Mouse (Mus musculus) kidney, embryonic 14.5 days (tissue): ENCODE data around the gene Ifnz. TPM values are rescaled to one million over a fixed set of nuclear protein-coding genes. Genes with fewer than 3 reads are reported as not detected.
"Not testable (repeated sequence)": the region's sequence is repeated elsewhere in the genome, so short reads cannot be mapped to it uniquely, and the experiment has no call there.

Experiments used
- ATAC-seq: fragments of 200-750 bp; cut with Nextera tagmentation; 2 replicates; pipeline ENCODE4 v1.8.0; 2017; ENCODE audit warnings: moderate number of reproducible peaks, mild to moderate bottlenecking, moderate TSS enrichment, moderate library complexity; ENCODE audit not compliant: low FRiP score, low TSS enrichment
- H3K27ac ChIP-seq: fragments of 300-500 bp; sonication (generic); 2 replicates; pipeline ENCODE4 v1.5.1; 2014; ENCODE audit warnings: low read depth, mild to moderate bottlenecking, low read length, moderate library complexity, mixed read lengths
- H3K27me3 ChIP-seq: fragments of 300-500 bp; sonication (generic); 2 replicates; pipeline ENCODE4 v1.6.1; 2014; ENCODE audit warnings: mild to moderate bottlenecking, low read length; ENCODE audit not compliant: control insufficient read depth, insufficient read depth
- H3K36me3 ChIP-seq: fragments of 300-500 bp; sonication (generic); 2 replicates; pipeline ENCODE4 v1.6.1; 2014; ENCODE audit warnings: low read length, mixed read lengths; ENCODE audit not compliant: control insufficient read depth, insufficient read depth
- H3K4me1 ChIP-seq: fragments of 300-500 bp; sonication (generic); 2 replicates; pipeline ENCODE4 v1.6.1; 2014; ENCODE audit warnings: low read length, mixed read lengths; ENCODE audit not compliant: control insufficient read depth, insufficient read depth
- H3K4me2 ChIP-seq: fragments of 300-500 bp; sonication (generic); replicated peaks from 2 replicates; pipeline ENCODE4 v1.6.1; 2014; ENCODE audit warnings: low read depth, mild to moderate bottlenecking, low read length
- H3K4me3 ChIP-seq: fragments of 300-500 bp; sonication (generic); 2 replicates; pipeline ENCODE4 v1.5.1; 2014; ENCODE audit warnings: mild to moderate bottlenecking, low read length
- H3K9ac ChIP-seq: fragments of 300-500 bp; sonication (generic); 2 replicates; pipeline ENCODE4 v1.6.1; 2014; ENCODE audit warnings: low read depth, mild to moderate bottlenecking, low read length, moderate library complexity
- H3K9me3 ChIP-seq: fragments of 300-500 bp; sonication (generic); 2 replicates; pipeline ENCODE4 v1.6.1; 2016; ENCODE audit warnings: low read length; ENCODE audit not compliant: control insufficient read depth
- WGBS: fragments of 180-500 bp; shearing (Covaris S2); extraction: QIAGEN DNeasy Blood & Tissue Kit; methylation state at CpG from one replicate; pipeline ENCODE4 v1.1.7; 2014; 5-methylcytosine and 5-hydroxymethylcytosine counted together
- polyA plus RNA-seq: library from polyadenylated mRNA; unstranded; fragments of >200 nt; fragmentation: Nextera tagmentation; extraction: Ambion mirVana; gene quantifications from 2 replicates; pipeline ENCODE4 v1.2.1, GENCODE M21; 2014

The Ifnz gene
- 0.19 TPM in 1 of 2 replicates, not detected in the other for polyA plus RNA-seq

GRCm38 (mm10) chr4:88781831-88782230 lies at the start of gene Ifnz:
Ifnz (plus strand) TSS chr4:88782131.
- H3K4me3 ChIP-seq, H3K36me3 ChIP-seq, H3K27me3 ChIP-seq, H3K4me1 ChIP-seq, H3K4me2 ChIP-seq, H3K9ac ChIP-seq, H3K27ac ChIP-seq, ATAC-seq, H3K9me3 ChIP-seq: not testable (repeated sequence)
- 4% methylated on average over 2 of the region's 7 CpGs for WGBS

GRCm38 (mm10) chr4:88738480-88738879 lies 43.5 kb upstream of the Ifnz start:
- Histone ChIP-seq H3K9me3 (no peaks in the 10 kb centered on the region), H3K4me3 (no peak overlapping the region), H3K9ac (no peak overlapping the region), H3K4me2 (no peak overlapping the region), H3K27ac (no peak overlapping the region), H3K36me3 (no peaks in the 10 kb centered on the region), H3K27me3 (no peaks in the 10 kb centered on the region), H3K4me1 (no peaks in the 10 kb centered on the region)
- ATAC-seq, result 0 out of 2 replicates have a peak, but pooled peaks have one; percentile 43
- 0% methylated on average over 2 of the region's 2 CpGs for WGBS

- no peaks in the 10 kb centered on the region for H3K36me3 ChIP-seq
- H3K9ac ChIP-seq, result no peak overlapping the region
- no peak overlapping the region for H3K4me3 ChIP-seq
- no peaks in the 10 kb centered on the region for H3K27me3 ChIP-seq
- WGBS, result 91% methylated on average over 6 of the region's 6 CpGs
- ATAC-seq, result no peak
- no peak overlapping the region for H3K27ac ChIP-seq
- no peaks in the 10 kb centered on the region for H3K9me3 ChIP-seq
- no peak overlapping the region for H3K4me2 ChIP-seq
- H3K4me1 ChIP-seq, result no peaks in the 10 kb centered on the region
Observed at GRCm38 (mm10) chr4:88739036-88739435, 42.9 kb upstream of the Ifnz start.

- Histone ChIP-seq H3K27ac (no peak overlapping the region), H3K9ac (no peak overlapping the region), H3K4me1 (no peaks in the 10 kb centered on the region), H3K36me3 (no peaks in the 10 kb centered on the region), H3K4me2 (no peak overlapping the region), H3K27me3 (no peaks in the 10 kb centered on the region), H3K9me3 (no peaks in the 10 kb centered on the region), H3K4me3 (no peak overlapping the region)
- no peak for ATAC-seq
- WGBS, result 86% methylated on average over 4 of the region's 4 CpGs
Observed at GRCm38 (mm10) chr4:88741426-88741825, 40.5 kb upstream of the Ifnz start.

GRCm38 (mm10) chr4:88742771-88743371 lies 39.1 kb upstream of the Ifnz start:
- no peak overlapping the region for H3K4me2 ChIP-seq
- no peak overlapping the region for H3K9ac ChIP-seq
- H3K36me3 ChIP-seq, result no peaks in the 10 kb centered on the region
- no peak overlapping the region for H3K27ac ChIP-seq
- H3K9me3 ChIP-seq, result no peaks in the 10 kb centered on the region
- 79% methylated on average over 7 of the region's 7 CpGs for WGBS
- ATAC-seq, result no peak
- no peaks in the 10 kb centered on the region for H3K27me3 ChIP-seq
- no peak overlapping the region for H3K4me3 ChIP-seq
- no peaks in the 10 kb centered on the region for H3K4me1 ChIP-seq

- no peaks in the 10 kb centered on the region for H3K4me1 ChIP-seq
- H3K27me3 ChIP-seq, result no peaks in the 10 kb centered on the region; the same call in 1 of the 2 replicates
- no peaks in the 10 kb centered on the region for H3K9me3 ChIP-seq
- 63% methylated on average over 3 of the region's 3 CpGs for WGBS
- H3K36me3 ChIP-seq, result no peaks in the 10 kb centered on the region
- no peak overlapping the region for H3K27ac ChIP-seq
- no peak overlapping the region for H3K4me2 ChIP-seq
- H3K9ac ChIP-seq, result no peak overlapping the region
- no peak for ATAC-seq
- no peak overlapping the region for H3K4me3 ChIP-seq
Observed at GRCm38 (mm10) chr4:88744207-88744606, 37.7 kb upstream of the Ifnz start.

GRCm38 (mm10) chr4:88749926-88750325 lies 32.0 kb upstream of the Ifnz start:
- Histone ChIP-seq H3K9me3 (no peaks in the 10 kb centered on the region), H3K4me2 (no peak overlapping the region), H3K9ac (no peak overlapping the region), H3K4me3 (no peak overlapping the region), H3K27ac (no peak overlapping the region), H3K36me3 (no peaks in the 10 kb centered on the region), H3K4me1 (no peaks in the 10 kb centered on the region), H3K27me3 (no peaks in the 10 kb centered on the region; the same call in 1 of the 2 replicates)
- 48% methylated on average over 6 of the region's 6 CpGs for WGBS
- ATAC-seq, result no peak

GRCm38 (mm10) chr4:88754818-88755340 lies 27.1 kb upstream of the Ifnz start, which contains the start of gene Gm13271:
Gm13271 (plus strand) TSS chr4:88754868.
- not testable (repeated sequence) for H3K9ac ChIP-seq, ATAC-seq

GRCm38 (mm10) chr4:88756581-88757513 lies 25.1 kb upstream of the Ifnz start:
- not testable (repeated sequence) for H3K27me3 ChIP-seq, ATAC-seq, H3K9me3 ChIP-seq, H3K36me3 ChIP-seq, H3K4me1 ChIP-seq
- H3K4me3 ChIP-seq, result peak overlapping the region; percentile 41
- peak overlapping the region; percentile 69 for H3K4me2 ChIP-seq
- peak overlapping the region; percentile 93 for H3K27ac ChIP-seq
- H3K9ac ChIP-seq, result peak overlapping the region; percentile 62
- WGBS, result 10% methylated on average over 28 of the region's 31 CpGs

More at GRCm38 (mm10) chr4:88754818-88755340, 27.1 kb upstream of the Ifnz start, which contains the start of gene Gm13271:
- not testable (repeated sequence) for H3K27ac ChIP-seq, H3K4me1 ChIP-seq, H3K4me3 ChIP-seq, H3K27me3 ChIP-seq, H3K9me3 ChIP-seq, H3K4me2 ChIP-seq, H3K36me3 ChIP-seq
- WGBS, result 82% methylated on average over 13 of the region's 15 CpGs
